Mouse (Mus musculus) hindbrain, embryonic 11.5 days (tissue): ENCODE results near the gene Ankrd44. TPM values are rescaled to one million over a fixed set of nuclear protein-coding genes. Genes with fewer than 3 reads are reported as not detected.

ENCODE experiments used
- ATAC-seq: fragments of 200-750 bp; cut with Nextera tagmentation; 2 replicates; pipeline ENCODE4 v1.8.0; 2017; ENCODE audit warnings: mild to moderate bottlenecking, moderate TSS enrichment, moderate library complexity; ENCODE audit not compliant: low FRiP score
- DNase-seq: peaks from one replicate; pipeline ENCODE4 v3.0.0-alpha.2; 2015; ENCODE audit warnings: low spot score
- H3K27ac ChIP-seq: fragments of 300-500 bp; sonication (generic); 2 replicates; pipeline ENCODE4 v1.5.1; 2014; ENCODE audit warnings: mild to moderate bottlenecking, low read depth, low read length
- H3K27me3 ChIP-seq: fragments of 300-500 bp; sonication (generic); 2 replicates; pipeline ENCODE4 v1.6.1; 2014; ENCODE audit warnings: mild to moderate bottlenecking, low read length, moderate library complexity, mixed read lengths; ENCODE audit not compliant: control insufficient read depth, insufficient read depth
- H3K36me3 ChIP-seq: fragments of 300-500 bp; sonication (generic); 2 replicates; pipeline ENCODE4 v1.6.1; 2014; ENCODE audit warnings: mild to moderate bottlenecking, low read length, moderate library complexity, mixed read lengths; ENCODE audit not compliant: control insufficient read depth, insufficient read depth
- H3K4me1 ChIP-seq: fragments of 300-500 bp; sonication (generic); replicated peaks from 2 replicates; pipeline ENCODE4 v1.6.1; 2014; ENCODE audit warnings: low read length, mixed read lengths; ENCODE audit not compliant: control insufficient read depth, insufficient read depth
- H3K4me2 ChIP-seq: fragments of 300-500 bp; sonication (generic); replicated peaks from 2 replicates; pipeline ENCODE4 v1.6.1; 2014; ENCODE audit warnings: mild to moderate bottlenecking, low read depth, low read length
- H3K4me3 ChIP-seq: fragments of 300-500 bp; sonication (generic); 2 replicates; pipeline ENCODE4 v1.5.1; 2014; ENCODE audit warnings: low read depth, low read length
- H3K9ac ChIP-seq: fragments of 300-500 bp; sonication (generic); 2 replicates; pipeline ENCODE4 v1.6.1; 2014; ENCODE audit warnings: low read depth, low read length
- H3K9me3 ChIP-seq: fragments of 300-500 bp; sonication (generic); 2 replicates; pipeline ENCODE4 v1.6.1; 2016; ENCODE audit warnings: low read length; ENCODE audit not compliant: control insufficient read depth
- WGBS: fragments of 180-500 bp; shearing (Covaris S2); extraction: QIAGEN DNeasy Blood & Tissue Kit; methylation state at CpG from one replicate; pipeline ENCODE4 v1.1.7; 2014; 5-methylcytosine and 5-hydroxymethylcytosine counted together
- polyA plus RNA-seq: library from polyadenylated mRNA; unstranded; fragments of >200 nt; fragmentation: Nextera tagmentation; extraction: Ambion mirVana; gene quantifications from 2 replicates; pipeline ENCODE4 v1.2.1, GENCODE M21; 2014

The Ankrd44 gene
- polyA plus RNA-seq, 1 experiment from 2014 or later, result 19.4 TPM

GRCm38 (mm10) chr1:54715061-54715760 is 211.0 kb downstream of the Ankrd44 start:
- H3K4me3 ChIP-seq, result no peak overlapping the region
- no peaks in the 10 kb centered on the region for H3K4me1 ChIP-seq
- no peaks in the 10 kb centered on the region for H3K27me3 ChIP-seq
- WGBS, result 90% methylated on average over 8 of the region's 8 CpGs
- H3K9me3 ChIP-seq, result no peaks in the 10 kb centered on the region
- H3K4me2 ChIP-seq, result no peak overlapping the region
- ATAC-seq, result no peak
- H3K36me3 ChIP-seq, result no peaks in the 10 kb centered on the region
- no peak overlapping the region for H3K9ac ChIP-seq
- H3K27ac ChIP-seq, result no peak overlapping the region
- DNase-seq, result no peak

GRCm38 (mm10) chr1:54713231-54714173 is 212.7 kb downstream of the Ankrd44 start:
- no peak for ATAC-seq
- 66% methylated on average over 11 of the region's 11 CpGs for WGBS
- H3K4me3 ChIP-seq, result no peak overlapping the region
- H3K36me3 ChIP-seq, result no peaks in the 10 kb centered on the region
- no peak overlapping the region for H3K9ac ChIP-seq
- no peaks in the 10 kb centered on the region for H3K9me3 ChIP-seq
- DNase-seq, result no peak
- no peak overlapping the region for H3K4me2 ChIP-seq
- no peaks in the 10 kb centered on the region for H3K27me3 ChIP-seq
- no peak overlapping the region for H3K27ac ChIP-seq
- H3K4me1 ChIP-seq, result no peaks in the 10 kb centered on the region

GRCm38 (mm10) chr1:54711568-54711967 is 214.6 kb downstream of the Ankrd44 start:
- no peaks in the 10 kb centered on the region for H3K27me3 ChIP-seq
- no peak overlapping the region for H3K4me2 ChIP-seq
- no peak overlapping the region for H3K4me3 ChIP-seq
- 91% methylated on average over 3 of the region's 3 CpGs for WGBS
- H3K9ac ChIP-seq, result no peak overlapping the region
- no peak overlapping the region for H3K27ac ChIP-seq
- H3K36me3 ChIP-seq, result no peaks in the 10 kb centered on the region
- ATAC-seq (no peak), DNase-seq (no peak)
- no peaks in the 10 kb centered on the region for H3K4me1 ChIP-seq
- H3K9me3 ChIP-seq, result no peaks in the 10 kb centered on the region

GRCm38 (mm10) chr1:54710550-54710949 is 215.6 kb downstream of the Ankrd44 start:
- Histone ChIP-seq H3K4me3 (no peak overlapping the region), H3K9me3 (no peaks in the 10 kb centered on the region), H3K4me1 (no peaks in the 10 kb centered on the region), H3K36me3 (no peaks in the 10 kb centered on the region), H3K27ac (no peak overlapping the region), H3K4me2 (no peak overlapping the region), H3K27me3 (no peaks in the 10 kb centered on the region), H3K9ac (no peak overlapping the region)
- DNase-seq (no peak), ATAC-seq (no peak)
- 77% methylated on average over 1 of the region's 1 CpGs for WGBS

- Histone ChIP-seq H3K4me1 (no peaks in the 10 kb centered on the region), H3K27ac (no peak overlapping the region), H3K9me3 (no peaks in the 10 kb centered on the region), H3K36me3 (no peaks in the 10 kb centered on the region), H3K27me3 (no peaks in the 10 kb centered on the region), H3K4me2 (no peak overlapping the region), H3K9ac (no peak overlapping the region), H3K4me3 (no peak overlapping the region)
- 84% methylated on average over 8 of the region's 8 CpGs for WGBS
- DNase-seq, result no peak
- no peak for ATAC-seq
These were observed 218.2 kb downstream of the Ankrd44 start for GRCm38 (mm10) chr1:54707888-54708565.

- ATAC-seq (peak; percentile 57; the same call in 1 of the 2 replicates), DNase-seq (peak; percentile 5)
- Histone ChIP-seq H3K9ac (no peak overlapping the region), H3K27me3 (no peaks in the 10 kb centered on the region), H3K27ac (no peak overlapping the region), H3K9me3 (no peaks in the 10 kb centered on the region), H3K4me2 (no peak overlapping the region), H3K36me3 (no peaks in the 10 kb centered on the region), H3K4me1 (no peaks in the 10 kb centered on the region), H3K4me3 (no peak overlapping the region)
- 72% methylated on average over 10 of the region's 10 CpGs for WGBS
These were observed 218.9 kb downstream of the Ankrd44 start for GRCm38 (mm10) chr1:54707036-54707887.

GRCm38 (mm10) chr1:54706621-54707020 is 219.6 kb downstream of the Ankrd44 start:
- 29% methylated on average over 3 of the region's 3 CpGs for WGBS
- Histone ChIP-seq H3K27ac (no peak overlapping the region), H3K9me3 (no peaks in the 10 kb centered on the region), H3K36me3 (no peaks in the 10 kb centered on the region), H3K4me2 (no peak overlapping the region), H3K27me3 (no peaks in the 10 kb centered on the region), H3K4me3 (no peak overlapping the region), H3K4me1 (no peaks in the 10 kb centered on the region), H3K9ac (no peak overlapping the region)
- DNase-seq (peak; percentile 26), ATAC-seq (no peak)

- no peaks in the 10 kb centered on the region for H3K4me1 ChIP-seq
- no peak overlapping the region for H3K4me2 ChIP-seq
- no peaks in the 10 kb centered on the region for H3K9me3 ChIP-seq
- no peaks in the 10 kb centered on the region for H3K36me3 ChIP-seq
- no peak overlapping the region for H3K4me3 ChIP-seq
- DNase-seq (no peak), ATAC-seq (no peak)
- H3K27me3 ChIP-seq, result no peaks in the 10 kb centered on the region
- H3K27ac ChIP-seq, result no peak overlapping the region
- no peak overlapping the region for H3K9ac ChIP-seq
- 61% methylated on average over 1 of the region's 1 CpGs for WGBS
These were observed 222.7 kb downstream of the Ankrd44 start for GRCm38 (mm10) chr1:54703466-54703865.
